Mouse (Mus musculus) stomach, postnatal 0 days (tissue): ENCODE results near the gene Rpe.

ENCODE experiments used
- CTCF ChIP-seq: IDR thresholded peaks from 2 replicates; pipeline ENCODE4 v1.5.1; 2016; ENCODE audit warnings: antibody characterized with exemption, low read depth, mild to moderate bottlenecking, moderate library complexity
- EP300 ChIP-seq: optimal IDR thresholded peaks from 2 replicates; pipeline ENCODE3; 2016; ENCODE audit warnings: antibody characterized with exemption

GRCm38 (mm10) chr1:66655119-66655746, 45.4 kb upstream of the Rpe start:
- TF ChIP-seq EP300 (no peak), CTCF (no peak)
